Mouse (Mus musculus) ES-E14 (cell line): ENCODE measurements at regions not wholly inside any gene's neighbourhood (a gene's known extent, or its start where the extent isn't known, plus 50 kb on each side); places are given as distances from the start of the nearest gene placed in this dataset.

Experiments
- CHD2 ChIP-seq: IDR thresholded peaks from 2 replicates; pipeline ENCODE4 v1.6.1; 2014; ENCODE audit warnings: mild to moderate bottlenecking, low read depth, low read length, inconsistent platforms
- MAFK ChIP-seq: IDR thresholded peaks from 2 replicates; pipeline ENCODE4 v1.6.1; 2014; ENCODE audit warnings: mild to moderate bottlenecking, low read depth, low read length, inconsistent platforms; ENCODE audit not compliant: insufficient read depth
- ZC3H11A ChIP-seq: IDR thresholded peaks from 2 replicates; pipeline ENCODE4 v1.6.1; 2012; ENCODE audit warnings: low read depth, mild to moderate bottlenecking, inconsistent platforms, low read length, borderline replicate concordance
- ZNF384 ChIP-seq: IDR thresholded peaks from 2 replicates; pipeline ENCODE4 v1.6.1; 2012; ENCODE audit warnings: low read depth, low read length, inconsistent platforms

DNA sequence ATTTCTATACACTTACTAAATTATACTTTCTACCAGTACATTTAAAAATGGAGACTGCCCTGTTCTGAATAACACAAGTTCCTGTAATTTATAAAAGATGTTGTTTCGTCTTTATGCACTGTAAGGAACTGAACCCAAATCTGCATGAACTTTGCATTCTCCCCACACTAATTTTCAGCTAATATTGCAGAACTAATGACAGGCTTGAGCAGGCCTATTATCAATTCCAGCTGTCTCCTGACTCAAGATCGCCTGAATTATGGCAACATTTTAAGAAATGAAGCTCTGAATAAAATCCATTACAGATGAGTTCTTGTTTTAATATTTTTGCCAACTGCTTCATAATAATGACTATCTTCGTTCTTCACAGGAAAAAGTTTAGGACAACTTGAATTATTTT is 1427.0 kb downstream of the Efnb2 start:
- TF ChIP-seq MAFK (no peak), CHD2 (no peak), ZNF384 (no peak), ZC3H11A (no peak)
